Mouse (Mus musculus) inflammation-experienced regulatory T-cells, adult 6 months (primary cell): ENCODE results near the gene Tmem253. TPM values are rescaled to one million over a fixed set of nuclear protein-coding genes. Genes with fewer than 3 reads are reported as not detected.

Experiments
- ATAC-seq: one replicate; pipeline ENCODE4 v1.8.0; 2017
- polyA plus RNA-seq, 3 experiments: library from polyadenylated mRNA; unstranded; fragments of 100-300 nt; shearing (Covaris generic); gene quantifications; one replicate each; pipeline ENCODE4 v1.2.1; 2017

The Tmem253 gene
- polyA plus RNA-seq = under 1 TPM in 1 of 3 experiments, not detected in 2; 0.87 TPM

DNA sequence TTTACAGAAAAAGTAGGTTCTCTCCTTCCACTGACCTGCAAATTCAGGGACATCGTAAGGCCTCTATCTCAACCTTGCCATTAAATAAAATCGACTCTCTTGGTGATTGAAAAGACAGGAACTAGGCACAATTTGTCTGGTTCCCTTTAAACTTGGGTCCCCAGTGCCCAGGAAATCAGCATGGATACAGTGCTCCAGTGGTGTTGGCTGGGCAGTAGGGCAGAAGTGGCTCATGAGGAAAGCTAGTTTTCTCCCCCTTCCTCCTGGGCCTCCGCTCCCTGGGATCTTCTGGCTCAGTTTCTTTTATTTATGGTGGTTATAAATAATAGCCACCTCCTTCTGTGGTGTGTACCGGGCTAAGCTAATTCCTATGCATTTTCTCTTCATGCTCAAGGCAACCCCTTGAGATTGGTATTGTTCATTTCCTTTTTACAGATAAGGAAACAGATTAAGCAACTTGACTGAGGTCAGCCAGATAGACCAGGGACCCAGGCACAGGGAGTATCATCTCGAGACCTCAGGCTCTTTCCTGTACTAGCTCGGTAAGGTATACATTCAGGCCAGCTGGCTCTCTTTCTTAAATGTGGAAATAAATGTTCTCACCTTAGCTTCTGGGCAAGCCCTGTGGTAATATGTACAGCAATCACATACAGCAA, at the start of gene Tmem253:
Gene Tmem253, plus strand, starts transcription at position 214 of the 656 bp plus-strand sequence.
- no peak for ATAC-seq

GRCm38 (mm10) chr14:51967400-51967799, 48.1 kb upstream of the Tmem253 start:
- no peak for ATAC-seq

DNA sequence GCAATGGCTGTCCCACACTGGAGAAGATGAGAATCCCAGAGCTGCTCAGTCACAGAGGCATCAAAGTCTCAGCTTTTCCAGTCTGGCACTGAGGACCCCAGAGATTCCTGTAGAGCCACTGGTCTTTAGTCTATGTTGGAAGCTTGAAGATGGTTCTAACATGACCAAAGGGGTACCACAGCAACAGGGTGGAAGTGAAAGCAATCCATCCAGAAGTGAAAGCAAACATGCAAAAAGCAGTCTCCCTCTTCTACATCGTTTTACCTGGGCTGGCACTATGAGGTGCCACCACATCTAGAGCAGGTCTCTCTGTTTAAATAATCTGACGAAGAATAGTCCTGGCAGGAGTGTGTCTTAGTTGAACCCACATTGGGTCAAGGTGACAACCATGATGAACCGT, 36.2 kb upstream of the Tmem253 start:
- ATAC-seq = no peak

GRCm38 (mm10) chr14:51983251-51983650, 32.2 kb upstream of the Tmem253 start:
- ATAC-seq = no peak

- ATAC-seq = no peak
Measured at GRCm38 (mm10) chr14:51983855-51984246, 31.6 kb upstream of the Tmem253 start.

DNA sequence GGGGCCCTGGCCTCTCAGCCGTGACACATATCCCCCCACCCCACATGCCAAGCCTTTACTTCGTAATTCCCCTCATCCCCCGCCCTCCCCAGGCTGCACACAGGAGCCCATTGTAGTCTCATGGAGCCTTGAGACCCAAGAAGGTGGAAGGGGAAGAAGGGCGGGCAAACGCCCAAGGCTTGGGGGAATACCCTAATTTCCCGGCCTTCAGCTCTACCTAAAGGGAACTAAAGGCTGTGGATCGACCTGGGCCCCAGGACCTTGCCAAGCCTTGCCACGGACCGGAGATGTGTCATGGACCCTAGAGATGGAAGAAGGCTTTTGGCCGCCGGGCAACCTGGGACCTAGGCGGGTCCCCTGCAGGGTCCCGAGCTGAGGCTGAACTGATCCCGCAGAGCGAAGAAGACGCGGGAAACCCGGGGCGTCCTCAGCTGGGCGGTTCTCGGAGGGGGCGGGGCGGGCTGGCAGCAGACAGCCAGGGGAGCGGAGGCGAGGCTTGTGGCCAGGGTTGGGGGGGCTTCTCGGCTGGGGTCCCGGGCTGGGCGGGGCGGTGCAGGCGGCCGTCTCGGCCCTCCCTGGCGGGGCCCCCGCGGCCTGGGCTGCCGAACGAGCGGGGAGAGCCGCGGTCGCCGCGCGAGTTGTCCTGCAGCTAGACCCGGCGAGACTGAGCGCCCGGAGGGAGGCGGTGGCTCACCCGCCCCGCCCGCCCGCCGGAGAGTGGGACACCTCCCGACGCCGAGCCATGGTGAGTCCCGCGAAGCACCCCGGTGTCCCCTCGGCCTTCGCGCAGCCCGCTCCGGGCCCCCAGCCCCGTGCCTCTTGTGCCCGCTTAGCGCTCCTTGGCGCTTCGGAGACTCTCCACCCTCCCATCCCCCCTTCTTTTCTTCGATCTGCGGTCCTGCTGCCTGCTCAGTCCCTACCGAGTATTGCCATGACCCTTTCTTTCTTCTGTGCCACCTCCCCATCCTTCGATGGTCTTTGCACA, 30.9 kb upstream of the Tmem253 start, which contains the start of gene Arhgef40:
Gene Arhgef40, plus strand, starts transcription at position 473 of the 985 bp plus-strand sequence.
- no peak for ATAC-seq

GRCm38 (mm10) chr14:51985301-51986152, 29.9 kb upstream of the Tmem253 start:
- ATAC-seq = no peak

- ATAC-seq = no peak
Measured at GRCm38 (mm10) chr14:51986153-51986505, 29.3 kb upstream of the Tmem253 start.

GRCm38 (mm10) chr14:51987177-51987576, 28.3 kb upstream of the Tmem253 start:
- no peak for ATAC-seq

GRCm38 (mm10) chr14:51988731-51989130, 26.7 kb upstream of the Tmem253 start:
- ATAC-seq = no peak

DNA sequence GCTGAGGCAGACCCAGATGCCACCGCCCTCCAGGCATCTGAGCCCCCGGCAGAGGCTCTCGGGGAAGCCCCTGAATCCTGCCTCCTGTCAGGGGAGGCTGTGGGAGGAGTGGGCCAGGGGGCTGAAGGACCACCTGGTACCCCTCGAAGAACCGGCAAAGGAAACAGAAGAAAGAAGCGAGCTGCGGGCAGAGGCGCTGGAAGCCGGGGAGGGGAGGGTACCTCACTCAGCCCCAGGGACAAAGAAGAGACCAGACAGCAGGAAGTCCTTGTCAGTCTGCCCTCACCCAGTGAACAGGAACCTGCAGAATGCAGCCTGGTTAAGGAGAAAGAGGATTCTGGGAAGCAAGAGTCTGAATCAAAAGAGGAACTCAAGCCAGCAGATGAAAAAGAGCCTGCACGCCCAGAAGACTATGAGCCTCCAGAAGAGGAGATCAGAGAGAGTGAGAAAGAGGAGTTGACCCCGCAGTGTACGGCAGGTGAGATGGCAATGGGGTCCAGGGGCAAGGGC, 25.9 kb upstream of the Tmem253 start:
- no peak for ATAC-seq

- ATAC-seq = no peak
Measured at GRCm38 (mm10) chr14:51994453-51994852, 21.0 kb upstream of the Tmem253 start.

GRCm38 (mm10) chr14:51995219-51995871, 20.1 kb upstream of the Tmem253 start:
- no peak for ATAC-seq

- no peak for ATAC-seq
Measured at GRCm38 (mm10) chr14:51996231-51996841, 19.1 kb upstream of the Tmem253 start.

DNA sequence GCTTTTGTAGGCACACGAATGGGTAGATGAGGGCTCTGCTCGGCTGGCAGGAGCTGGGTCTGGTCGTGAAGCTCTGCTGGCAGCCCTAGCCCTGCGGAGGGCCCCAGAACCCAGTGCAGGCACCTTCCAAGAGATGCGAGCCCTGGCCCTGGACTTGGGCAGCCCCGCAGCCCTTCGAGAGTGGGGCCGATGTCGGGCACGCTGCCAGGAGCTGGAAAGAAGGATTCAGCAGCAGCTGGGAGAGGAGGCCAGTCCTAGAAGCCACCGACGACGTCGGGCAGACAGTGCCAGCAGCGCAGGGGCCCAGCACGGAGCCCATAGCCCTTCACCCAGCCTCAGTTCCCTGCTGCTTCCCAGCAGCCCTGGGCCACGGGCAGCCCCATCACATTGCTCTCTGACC, 18.6 kb upstream of the Tmem253 start:
- no peak for ATAC-seq

- no peak for ATAC-seq
Measured at GRCm38 (mm10) chr14:51997483-51997882, 18.0 kb upstream of the Tmem253 start.

GRCm38 (mm10) chr14:52003981-52004495, 11.4 kb upstream of the Tmem253 start:
- ATAC-seq = peak; percentile 91

DNA sequence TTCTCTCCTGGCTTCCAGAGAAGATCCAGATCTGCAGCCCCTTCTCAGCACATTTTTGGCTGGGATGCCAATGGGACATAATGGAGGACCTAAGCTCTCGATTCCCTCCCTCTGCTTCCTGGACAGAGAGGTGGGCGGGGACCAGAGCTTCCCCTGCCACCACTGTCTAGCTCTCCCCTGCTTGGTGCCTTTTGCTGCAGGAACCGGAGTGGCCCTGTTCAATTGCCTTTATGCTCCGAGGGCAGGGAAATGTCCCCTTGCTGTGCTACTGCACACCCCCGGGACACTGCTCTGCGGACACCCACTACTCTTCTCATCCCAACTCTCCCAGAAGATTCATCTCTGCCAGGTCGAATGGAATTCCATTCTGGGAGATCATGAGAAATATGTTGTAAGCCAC, 10.3 kb upstream of the Tmem253 start:
- ATAC-seq = no peak

DNA sequence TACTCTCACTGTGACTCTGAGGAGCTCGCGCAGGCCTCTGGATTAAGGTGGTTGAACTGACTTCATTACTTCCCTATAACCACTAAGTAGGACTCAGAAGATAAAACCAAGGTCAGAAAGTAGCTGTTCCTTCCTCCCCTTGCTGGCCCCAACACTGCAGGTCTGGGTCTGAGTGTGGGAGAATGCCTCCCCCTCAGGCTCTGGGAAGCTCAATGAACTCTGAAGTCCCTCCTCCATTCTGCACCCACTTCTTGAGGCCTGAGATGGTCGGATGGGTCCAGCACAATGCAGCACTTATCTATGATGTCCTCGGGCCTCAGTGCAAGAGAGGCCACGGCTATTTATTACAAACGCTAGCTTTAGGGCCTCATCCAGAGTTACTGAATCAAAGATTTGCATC, 9.8 kb upstream of the Tmem253 start:
- no peak for ATAC-seq

DNA sequence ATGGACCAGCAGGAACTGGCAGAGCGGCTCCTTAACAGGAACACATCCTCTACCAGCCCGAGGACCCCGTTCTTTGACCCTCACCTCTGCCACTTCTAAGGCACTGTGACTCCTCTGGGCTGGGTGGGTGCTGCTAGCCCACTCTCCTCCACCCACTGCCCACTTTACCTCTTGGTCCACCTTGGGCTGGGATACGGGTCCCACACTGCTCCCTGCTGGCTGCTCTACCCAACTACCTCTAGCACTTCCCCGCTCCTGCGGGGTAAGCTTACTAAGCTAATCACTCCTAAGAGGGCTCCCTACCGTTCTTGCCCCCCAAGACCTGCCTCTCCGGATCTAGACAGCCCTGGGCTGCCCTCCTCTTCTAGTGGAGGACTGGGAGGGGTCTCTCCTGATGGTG, 9.2 kb upstream of the Tmem253 start:
- ATAC-seq = no peak

- no peak for ATAC-seq
Measured at GRCm38 (mm10) chr14:52006771-52007170, 8.7 kb upstream of the Tmem253 start.
